Mouse (Mus musculus) T-helper 17 cell (primary cell): Measurements from ENCODE around the gene Clybl.

ENCODE experiments used
- in situ Hi-C, 2 experiments: fragments of 300-600 bp; cut with MboI, MseI; formaldehyde crosslinking; loops; 1 replicate in 1 of 2; 2 replicates in 1 of 2; pipeline ENCODE4 v1.15.1; 2025; ENCODE audit warnings: high pct_unique_total_duplicates in 2 of 2

The Clybl gene

DNA sequence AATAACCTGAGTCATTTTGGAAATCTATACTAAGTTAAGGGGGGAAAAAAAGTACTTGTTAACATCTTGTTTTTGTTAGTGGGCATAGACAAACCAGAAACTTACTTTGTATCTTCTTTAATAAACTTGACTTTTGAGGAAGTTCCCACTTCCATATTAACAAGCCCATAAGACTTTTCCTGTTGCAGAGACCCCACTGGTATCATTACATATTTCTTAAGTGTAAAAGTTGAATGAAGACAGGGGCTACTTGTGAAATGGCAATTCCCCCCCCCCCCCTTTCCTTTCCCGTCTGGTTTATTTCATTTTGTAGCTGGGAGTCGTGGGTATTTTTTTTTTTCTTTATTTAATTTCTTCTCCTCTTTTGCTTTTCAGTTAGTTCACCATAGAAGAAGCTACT lies 115.4 kb downstream of the Clybl start:
- in situ Hi-C loops: no loop called here

- in situ Hi-C loops: no loop called here
Measured at GRCm38 (mm10) chr14:122297386-122298109, 116.0 kb downstream of the Clybl start.

DNA sequence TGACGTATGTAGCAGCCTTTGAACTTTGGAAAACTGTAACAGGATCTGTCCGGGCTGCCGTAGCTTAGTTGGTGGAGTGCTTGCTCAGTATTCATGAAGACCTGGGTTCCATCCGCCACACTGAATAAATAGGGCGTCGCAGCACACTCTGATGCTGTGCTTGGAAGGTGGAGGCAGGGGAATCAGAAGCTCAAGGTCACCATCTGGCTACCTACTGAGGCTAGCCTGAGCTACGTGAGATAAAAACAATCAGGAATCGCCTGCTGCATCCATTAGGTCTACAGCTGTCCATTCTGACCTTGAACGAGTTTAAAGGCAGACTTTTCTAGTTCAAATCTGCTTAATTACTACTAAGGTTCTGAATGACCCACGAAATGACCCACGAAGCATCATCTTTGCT lies 118.8 kb downstream of the Clybl start:
- in situ Hi-C loops: no loop called here

DNA sequence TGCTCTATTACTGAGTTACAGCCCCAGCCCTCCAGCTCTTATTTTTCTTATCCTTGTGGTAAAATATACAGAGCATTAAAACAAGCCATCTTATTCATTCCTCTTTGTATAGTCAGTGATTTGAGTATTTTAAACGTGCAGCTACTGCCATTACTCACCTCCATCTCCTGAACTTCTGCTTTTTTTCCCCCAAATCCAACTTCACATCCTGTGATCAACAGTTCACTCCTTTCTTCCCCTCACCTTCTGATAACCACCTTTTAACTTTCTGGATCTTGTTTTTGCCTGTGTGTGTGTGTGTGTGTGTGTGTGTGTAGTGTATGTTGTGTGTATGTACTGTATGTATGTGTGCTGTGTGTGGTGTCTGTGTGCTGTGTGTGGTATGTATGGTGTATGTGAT lies 122.3 kb downstream of the Clybl start:
- in situ Hi-C loops: no loop called here

GRCm38 (mm10) chr14:122305132-122305531 lies 123.6 kb downstream of the Clybl start:
- in situ Hi-C loops: no loop called here

DNA sequence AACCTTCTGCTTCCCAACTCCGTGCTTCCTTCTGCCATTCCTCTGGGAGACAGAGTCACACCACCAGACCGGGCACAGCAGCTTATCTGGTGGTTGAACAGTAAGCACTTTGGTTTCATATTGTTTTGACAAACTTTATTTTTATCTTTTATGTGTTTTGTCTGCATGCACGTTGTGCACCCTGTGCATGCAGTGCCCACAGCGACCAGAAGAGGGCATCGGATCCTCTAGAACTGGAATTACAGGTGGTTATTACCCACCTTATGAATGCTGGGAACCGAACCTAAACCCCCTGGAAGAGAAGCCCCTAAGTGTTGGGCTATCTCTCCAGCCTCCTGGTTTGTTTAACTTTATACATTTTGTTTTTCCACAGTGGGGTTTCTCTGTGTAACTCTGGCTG lies 130.9 kb downstream of the Clybl start:
- in situ Hi-C loops: no loop called here

- in situ Hi-C loops: no loop called here
Measured at GRCm38 (mm10) chr14:122313328-122313727, 131.8 kb downstream of the Clybl start.

- in situ Hi-C loops: no loop called here
Measured at GRCm38 (mm10) chr14:122315743-122316142, 134.2 kb downstream of the Clybl start.

- in situ Hi-C loops: no loop called here
Measured at GRCm38 (mm10) chr14:122322136-122322535, 140.6 kb downstream of the Clybl start.

DNA sequence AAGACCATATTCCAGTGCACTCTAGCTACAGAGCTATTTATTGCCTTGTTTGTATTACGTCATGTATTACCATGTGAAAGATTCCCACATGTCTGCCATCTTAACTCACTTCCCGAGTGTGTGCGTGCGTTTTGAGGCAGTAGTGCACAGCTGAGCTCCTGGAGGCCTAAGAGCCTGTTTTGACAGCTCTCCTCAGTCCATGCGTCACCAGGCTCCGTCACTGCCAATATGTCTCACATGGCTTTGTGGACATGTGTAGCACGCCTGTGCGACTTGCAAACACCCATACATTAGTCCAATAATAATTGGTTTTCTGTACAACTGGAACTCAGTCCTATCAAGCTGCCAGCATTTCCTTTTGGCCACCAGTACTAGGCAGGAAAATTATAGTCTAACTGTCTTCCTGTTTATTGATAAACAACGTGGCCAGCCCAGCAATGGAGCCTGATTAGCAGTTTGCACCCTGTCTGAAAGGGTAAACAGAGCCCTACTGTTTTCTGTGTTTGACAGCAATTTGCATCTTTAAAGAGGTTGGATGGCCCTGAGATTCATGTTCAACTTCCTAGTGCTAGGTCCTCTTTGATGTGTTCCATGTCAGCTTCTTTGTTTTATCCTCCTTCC lies 142.4 kb downstream of the Clybl start:
- in situ Hi-C loops: no loop called here

- in situ Hi-C loops: no loop called here
Measured at GRCm38 (mm10) chr14:122330136-122330535, 148.6 kb downstream of the Clybl start.

- in situ Hi-C loops: no loop called here
Measured at GRCm38 (mm10) chr14:122330716-122331115, 149.2 kb downstream of the Clybl start.

GRCm38 (mm10) chr14:122331635-122332460 lies 150.3 kb downstream of the Clybl start:
- in situ Hi-C loops: no loop called here

- in situ Hi-C loops: no loop called here
Measured at GRCm38 (mm10) chr14:122336957-122337356, 155.5 kb downstream of the Clybl start.

DNA sequence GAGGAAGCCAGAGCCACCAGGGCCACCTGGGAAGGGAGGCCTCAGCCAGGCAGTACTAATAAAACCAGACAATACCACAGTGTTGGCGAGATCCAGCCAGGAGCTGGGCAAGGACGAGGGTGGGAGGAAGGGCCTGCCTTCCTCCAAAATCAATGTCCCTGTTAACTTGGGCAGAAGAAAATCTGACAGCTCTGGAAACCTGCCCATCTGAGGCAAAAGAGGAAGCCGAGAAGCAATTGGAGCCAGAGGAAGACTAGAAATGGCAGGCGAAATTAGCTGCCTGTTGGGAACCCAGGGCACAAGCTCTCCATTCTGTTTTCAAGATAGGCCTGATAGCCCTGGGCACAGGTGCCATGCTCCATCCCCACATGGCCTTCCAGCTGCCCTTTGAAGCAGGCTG lies 157.3 kb downstream of the Clybl start:
- in situ Hi-C loops: no loop called here

GRCm38 (mm10) chr14:122340141-122340540 lies 158.6 kb downstream of the Clybl start:
- in situ Hi-C loops: loop anchor here in 1 of 2 experiments (5.0 kb wide), 1 partner anchor 82 kb away; no protein-coding TSS in a partner anchor

GRCm38 (mm10) chr14:122341591-122342360 lies 160.3 kb downstream of the Clybl start:
- in situ Hi-C loops: loop anchor here in 1 of 2 experiments (5.0 kb wide), 1 partner anchor 81 kb away; no protein-coding TSS in a partner anchor

DNA sequence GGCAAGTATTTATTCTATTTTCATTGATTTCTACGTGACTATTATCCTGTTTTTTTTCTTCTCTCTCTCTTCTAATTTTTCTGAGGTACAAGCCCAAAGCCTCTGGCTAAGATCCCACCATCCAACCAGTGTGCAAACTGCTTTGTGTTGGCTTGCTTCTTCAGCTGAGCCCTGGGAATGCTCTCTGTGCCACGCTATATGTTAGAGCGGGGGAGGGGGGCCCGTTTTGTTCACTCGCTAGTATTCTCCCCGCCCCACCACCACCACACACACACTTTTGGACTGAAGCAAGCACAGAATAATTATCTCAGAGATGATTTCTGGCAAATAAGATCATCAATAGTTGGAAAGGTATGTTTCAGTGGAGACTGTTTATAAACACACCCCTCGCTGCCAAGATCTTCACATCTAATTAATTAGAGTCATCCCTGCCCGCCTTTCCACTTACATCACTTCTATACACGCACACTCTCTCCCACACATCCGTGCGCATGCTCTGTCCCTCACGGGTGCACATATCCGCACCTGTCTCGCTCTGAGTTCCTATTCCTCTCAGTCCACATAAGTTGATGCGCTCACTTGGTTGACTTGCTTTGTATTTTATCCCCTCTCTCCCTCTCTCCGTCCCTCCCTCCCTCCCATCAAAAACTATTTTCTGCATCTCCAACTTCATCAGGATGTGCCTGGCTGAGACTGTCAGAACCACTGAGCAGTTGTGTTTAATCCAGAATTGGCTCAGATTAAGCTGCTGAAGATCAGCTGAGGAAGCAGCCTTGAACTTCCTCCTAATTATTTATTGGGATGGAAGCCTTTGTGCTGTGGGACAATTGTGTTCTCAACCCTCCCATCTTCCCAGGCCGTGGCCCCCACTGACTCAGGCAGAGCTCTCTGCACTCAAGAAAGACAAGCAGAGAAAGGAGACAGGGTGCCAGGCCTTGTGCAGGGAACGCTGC lies 163.0 kb downstream of the Clybl start:
- in situ Hi-C loops: loop anchor here in 1 of 2 experiments (5.0 kb wide), 1 partner anchor 78 kb away; no protein-coding TSS in a partner anchor

DNA sequence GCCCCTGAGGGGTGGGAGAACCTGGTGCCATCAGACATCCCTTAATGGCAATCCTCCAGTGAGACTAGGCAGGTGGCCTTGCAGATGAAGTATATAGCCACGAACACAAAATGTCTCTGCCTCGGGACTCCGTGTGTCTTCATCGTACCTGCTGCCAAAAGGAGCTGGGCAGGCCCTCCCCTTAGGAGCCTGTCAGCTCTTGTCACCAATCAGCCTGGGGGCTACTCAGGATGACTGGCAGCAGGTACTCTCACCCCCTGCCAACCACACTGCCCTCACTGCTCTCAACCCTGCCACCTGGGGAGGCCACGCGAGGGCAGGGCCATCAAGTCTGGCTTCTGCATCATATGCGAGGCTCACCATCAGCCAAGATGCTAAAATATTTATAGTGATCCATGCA lies 166.6 kb downstream of the Clybl start:
- in situ Hi-C loops: no loop called here

- in situ Hi-C loops: no loop called here
Measured at GRCm38 (mm10) chr14:122349326-122349725, 167.8 kb downstream of the Clybl start.
